Mouse (Mus musculus): Measurements from ENCODE around the gene Ccdc59. TPM values are rescaled to one million over a fixed set of nuclear protein-coding genes. Genes with fewer than 3 reads are reported as not detected.

The Ccdc59 gene
- polyA plus RNA-seq, 1 experiment: 25.3 TPM

GRCm38 (mm10) chr10:105806259-105807010, 34.4 kb upstream of the Ccdc59 start:
- DNase-seq: no peak
- H3K4me1 ChIP-seq (ENCODE audit: control insufficient read depth, insufficient read depth, low read length): no peaks in the 10 kb centered on the region
- no peak for TF ChIP-seq POLR2A (IDR thresholded peaks at IDR 0.05; ENCODE audit: borderline replicate concordance, insufficient read depth, low read length)
- TF ChIP-seq CTCF (IDR thresholded peaks at IDR 0.05; ENCODE audit: borderline replicate concordance, insufficient read depth, low read depth, low read length): no peak
- no peaks in the 10 kb centered on the region for H3K27me3 ChIP-seq (ENCODE audit: control insufficient read depth, insufficient read depth, low read length)
- 82% methylated on average over 7 of the region's 7 CpGs for WGBS
- no peak overlapping the region for H3K4me3 ChIP-seq (replicated peaks; ENCODE audit: insufficient read depth, low read depth, low read length)
- H3K27ac ChIP-seq (ENCODE audit: insufficient read depth, low read length): no peak overlapping the region

GRCm38 (mm10) chr10:105834627-105835228, 6.1 kb upstream of the Ccdc59 start:
- H3K4me3 ChIP-seq (replicated peaks; ENCODE audit: insufficient read depth, low read depth, low read length): no peak overlapping the region
- DNase-seq: no peak
- H3K27ac ChIP-seq (ENCODE audit: insufficient read depth, low read length): no peak overlapping the region
- 65% methylated on average over 10 of the region's 10 CpGs for WGBS
- no peaks in the 10 kb centered on the region for H3K4me1 ChIP-seq (ENCODE audit: control insufficient read depth, insufficient read depth, low read length)
- H3K27me3 ChIP-seq (ENCODE audit: control insufficient read depth, insufficient read depth, low read length): no peaks in the 10 kb centered on the region
- TF ChIP-seq CTCF (IDR thresholded peaks at IDR 0.05; ENCODE audit: borderline replicate concordance, insufficient read depth, low read depth, low read length) (peak; percentile 18; the same call in 1 of the 2 replicates), POLR2A (IDR thresholded peaks at IDR 0.05; ENCODE audit: borderline replicate concordance, insufficient read depth, low read length) (no peak)

- peak; percentile 13; the same call in 1 of the 2 replicates for TF ChIP-seq CTCF (IDR thresholded peaks at IDR 0.05; ENCODE audit: borderline replicate concordance, insufficient read depth, low read depth, low read length)
- no peak for TF ChIP-seq POLR2A (IDR thresholded peaks at IDR 0.05; ENCODE audit: borderline replicate concordance, insufficient read depth, low read length)
- H3K4me1 ChIP-seq (ENCODE audit: control insufficient read depth, insufficient read depth, low read length): peaks cover 2% of the 10 kb centered on the region; the same call in 1 of the 2 replicates
- WGBS: 62% methylated on average over 7 of the region's 7 CpGs
- DNase-seq: no peak
- H3K4me3 ChIP-seq (replicated peaks; ENCODE audit: insufficient read depth, low read depth, low read length): peak overlapping the region; percentile 9
- no peaks in the 10 kb centered on the region for H3K27me3 ChIP-seq (ENCODE audit: control insufficient read depth, insufficient read depth, low read length)
- no peak overlapping the region for H3K27ac ChIP-seq (ENCODE audit: insufficient read depth, low read length)
These were observed 1.7 kb downstream of the Ccdc59 start for GRCm38 (mm10) chr10:105842574-105842973.

GRCm38 (mm10) chr10:105850286-105850685, 9.4 kb downstream of the Ccdc59 start:
- 0 out of 2 replicates have a peak, but pooled peaks have one; percentile 22 for TF ChIP-seq CTCF (IDR thresholded peaks at IDR 0.05; ENCODE audit: borderline replicate concordance, insufficient read depth, low read depth, low read length)
- no peak for TF ChIP-seq POLR2A (IDR thresholded peaks at IDR 0.05; ENCODE audit: borderline replicate concordance, insufficient read depth, low read length)
- DNase-seq: peak; percentile 48 to 75
- Histone ChIP-seq H3K4me3 (replicated peaks; ENCODE audit: insufficient read depth, low read depth, low read length) (no peak overlapping the region), H3K4me1 (ENCODE audit: control insufficient read depth, insufficient read depth, low read length) (no peaks in the 10 kb centered on the region; the same call in 1 of the 2 replicates), H3K27me3 (ENCODE audit: control insufficient read depth, insufficient read depth, low read length) (no peaks in the 10 kb centered on the region), H3K27ac (ENCODE audit: insufficient read depth, low read length) (no peak overlapping the region)
- 28% methylated on average over 5 of the region's 5 CpGs for WGBS

GRCm38 (mm10) chr10:105851136-105851535, 10.3 kb downstream of the Ccdc59 start:
- 11% methylated on average over 4 of the region's 4 CpGs for WGBS
- Histone ChIP-seq H3K27me3 (ENCODE audit: control insufficient read depth, insufficient read depth, low read length) (no peaks in the 10 kb centered on the region), H3K27ac (ENCODE audit: insufficient read depth, low read length) (no peak overlapping the region), H3K4me1 (ENCODE audit: control insufficient read depth, insufficient read depth, low read length) (no peaks in the 10 kb centered on the region; the same call in 1 of the 2 replicates), H3K4me3 (replicated peaks; ENCODE audit: insufficient read depth, low read depth, low read length) (no peak overlapping the region)
- peak; percentile 27 to 65 for DNase-seq
- TF ChIP-seq CTCF (IDR thresholded peaks at IDR 0.05; ENCODE audit: borderline replicate concordance, insufficient read depth, low read depth, low read length): no peak
- TF ChIP-seq POLR2A (IDR thresholded peaks at IDR 0.05; ENCODE audit: borderline replicate concordance, insufficient read depth, low read length): no peak

- Histone ChIP-seq H3K4me1 (ENCODE audit: control insufficient read depth, insufficient read depth, low read length) (no peaks in the 10 kb centered on the region), H3K27ac (ENCODE audit: insufficient read depth, low read length) (no peak overlapping the region), H3K4me3 (replicated peaks; ENCODE audit: insufficient read depth, low read depth, low read length) (no peak overlapping the region), H3K27me3 (ENCODE audit: control insufficient read depth, insufficient read depth, low read length) (no peaks in the 10 kb centered on the region)
- no peak for TF ChIP-seq CTCF (IDR thresholded peaks at IDR 0.05; ENCODE audit: borderline replicate concordance, insufficient read depth, low read depth, low read length)
- TF ChIP-seq POLR2A (IDR thresholded peaks at IDR 0.05; ENCODE audit: borderline replicate concordance, insufficient read depth, low read length): no peak
- no peak for DNase-seq
- WGBS: 26% methylated on average over 4 of the region's 4 CpGs
These were observed 26.4 kb downstream of the Ccdc59 start for GRCm38 (mm10) chr10:105867312-105867711.

Other genes with a start within 250 kb of the Ccdc59 start
- 12.3 and 12.8 TPM in 2 replicates for gene Mettl25, start 313 bp downstream of the Ccdc59 start, polyA plus RNA-seq (2012; rRNA removed)